Mouse (Mus musculus) heart, embryonic 14.5 days (tissue): ENCODE results near the gene Mfsd5. TPM values are rescaled to one million over a fixed set of nuclear protein-coding genes. Genes with fewer than 3 reads are reported as not detected.

ENCODE experiments used
- ATAC-seq: fragments of 200-750 bp; cut with Nextera tagmentation; 2 replicates; pipeline ENCODE4 v1.8.0; 2017; ENCODE audit warnings: low read depth, moderate TSS enrichment; ENCODE audit not compliant: insufficient number of reproducible peaks, insufficient read depth, low FRiP score
- H3K27ac ChIP-seq, 2 experiments: fragments of 200-500 bp in 1 of 2; fragments of 300-500 bp in 1 of 2; sonication (generic) in 1 of 2; replicated peaks in 1 of 2; 2 replicates each; pipeline ENCODE4 v1.5.1; 2012 to 2014; ENCODE audit warnings: low read depth in 2 of 2, low read length in 2 of 2, control low read depth in 1 of 2, mild to moderate bottlenecking in 1 of 2, mixed read lengths in 1 of 2; ENCODE audit not compliant: control insufficient read depth in 1 of 2, insufficient read depth in 1 of 2
- H3K27me3 ChIP-seq: fragments of 300-500 bp; sonication (generic); 2 replicates; pipeline ENCODE4 v1.6.1; 2014; ENCODE audit warnings: mild to moderate bottlenecking, low read length, control low read depth; ENCODE audit not compliant: control insufficient read depth, insufficient read depth
- H3K36me3 ChIP-seq: fragments of 300-500 bp; sonication (generic); 2 replicates; pipeline ENCODE4 v1.6.1; 2014; ENCODE audit warnings: mild to moderate bottlenecking, control low read depth, low read length, mixed read lengths; ENCODE audit not compliant: control insufficient read depth, insufficient read depth
- H3K4me1 ChIP-seq, 2 experiments: fragments of 200-500 bp in 1 of 2; fragments of 300-500 bp in 1 of 2; sonication (generic) in 1 of 2; 2 replicates each; pipeline ENCODE4 v1.6.1; 2012 to 2014; ENCODE audit warnings: low read length in 2 of 2, control low read depth in 1 of 2, mixed read lengths in 1 of 2; ENCODE audit not compliant: control insufficient read depth in 2 of 2, insufficient read depth in 2 of 2
- H3K4me2 ChIP-seq: fragments of 300-500 bp; sonication (generic); 2 replicates; pipeline ENCODE4 v1.6.1; 2014; ENCODE audit warnings: mild to moderate bottlenecking, low read length
- H3K4me3 ChIP-seq, 2 experiments: fragments of 200-500 bp in 1 of 2; fragments of 300-500 bp in 1 of 2; sonication (generic) in 1 of 2; 2 replicates each; pipeline ENCODE4 v1.5.1; 2012 to 2014; ENCODE audit warnings: low read length in 2 of 2, mild to moderate bottlenecking in 2 of 2, control low read depth in 1 of 2, low read depth in 1 of 2, moderate library complexity in 1 of 2; ENCODE audit not compliant: control insufficient read depth in 1 of 2, insufficient read depth in 1 of 2
- H3K9ac ChIP-seq: fragments of 300-500 bp; sonication (generic); 2 replicates; pipeline ENCODE4 v1.6.1; 2014; ENCODE audit warnings: mild to moderate bottlenecking, low read length
- H3K9me3 ChIP-seq: fragments of 300-500 bp; sonication (generic); 2 replicates; pipeline ENCODE4 v1.6.1; 2016; ENCODE audit warnings: low read length, control low read depth; ENCODE audit not compliant: control insufficient read depth
- WGBS: fragments of 180-500 bp; shearing (Covaris S2); extraction: QIAGEN DNeasy Blood & Tissue Kit; methylation state at CpG from one replicate; pipeline ENCODE4 v1.1.7; 2014; 5-methylcytosine and 5-hydroxymethylcytosine counted together
- polyA plus RNA-seq: library from polyadenylated mRNA; unstranded; fragments of >200 nt; fragmentation: Nextera tagmentation; extraction: Ambion mirVana; gene quantifications from 2 replicates; pipeline ENCODE4 v1.2.1, GENCODE M21; 2014

Mfsd5 gene
- polyA plus RNA-seq, 1 experiment from 2014 or later = 39.2 TPM

DNA sequence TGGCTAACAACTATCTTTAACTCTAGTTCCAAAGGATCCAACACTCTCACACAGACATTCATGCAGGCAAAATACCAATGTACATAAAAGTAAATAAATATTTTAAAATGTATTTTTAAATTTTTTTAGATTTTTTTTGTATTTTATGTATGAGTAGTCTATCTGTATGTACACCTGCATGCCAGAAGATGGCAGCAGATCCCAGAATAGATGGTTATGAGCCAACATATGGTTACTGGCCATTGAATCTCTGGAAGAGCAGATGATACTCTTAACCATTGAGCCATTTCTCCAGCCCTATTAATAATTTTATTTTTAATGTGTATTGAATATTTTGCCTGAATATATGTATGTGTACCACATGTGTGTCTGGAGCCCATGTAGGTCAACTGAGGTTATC is 8.1 kb downstream of the Mfsd5 start:
- H3K27me3 ChIP-seq = no peaks in the 10 kb centered on the region
- peaks cover 0 to 3% of the 10 kb centered on the region in 2 experiments; a peak in 1 of 4 replicates for H3K4me1 ChIP-seq
- H3K9me3 ChIP-seq = no peaks in the 10 kb centered on the region
- H3K4me2 ChIP-seq = no peak overlapping the region
- 0 out of 2 replicates have a peak, but pooled peaks cover 4% of the 10 kb centered on the region for H3K36me3 ChIP-seq
- H3K4me3 ChIP-seq = no peak overlapping the region
- ATAC-seq = no peak
- H3K9ac ChIP-seq = no peak overlapping the region
- no peak overlapping the region for H3K27ac ChIP-seq

DNA sequence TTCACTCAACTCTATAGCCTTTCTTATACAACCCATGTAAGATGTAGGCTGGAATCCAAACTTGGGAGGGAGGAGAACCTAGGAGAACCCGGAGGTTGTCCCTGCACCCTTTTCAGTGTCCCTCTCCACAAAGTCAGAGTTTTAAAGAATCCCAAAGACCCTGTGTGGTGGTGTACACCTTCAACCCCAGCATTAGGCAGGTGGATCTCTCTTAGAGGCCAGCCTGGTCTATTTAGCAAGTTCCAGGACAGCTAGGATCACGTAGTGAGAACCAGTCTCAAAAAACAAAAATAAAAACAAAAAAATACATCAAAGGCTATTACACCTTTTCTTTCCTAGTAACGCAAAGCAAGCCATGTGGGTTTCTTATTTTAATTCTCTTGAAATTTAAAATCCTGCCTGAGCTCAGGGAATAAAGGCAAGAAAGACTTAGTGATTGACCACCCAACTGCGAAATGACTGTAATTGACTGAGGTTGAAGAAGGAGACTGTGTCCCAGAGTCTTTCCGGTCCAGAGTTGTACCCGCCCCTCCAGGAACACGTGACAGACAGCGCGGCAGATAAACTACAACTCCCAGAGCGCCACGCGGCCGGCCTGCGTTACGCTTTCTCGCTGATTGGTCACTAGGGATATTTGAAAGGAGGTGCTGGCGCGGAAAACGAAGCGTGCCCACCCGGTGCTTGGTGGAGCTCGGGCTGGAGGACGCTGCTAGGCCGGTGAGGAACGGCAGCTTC is 16.5 kb downstream of the Mfsd5 start, which contains the start of gene Espl1:
Espl1 (plus strand) TSS at position 634 of the 735 bp plus-strand sequence.
- no peaks in the 10 kb centered on the region for H3K27me3 ChIP-seq
- H3K9me3 ChIP-seq = no peaks in the 10 kb centered on the region
- peak; percentile 91 for ATAC-seq
- H3K4me2 ChIP-seq = peak within 1 kb of the TSS; percentile 92
- H3K4me1 ChIP-seq = 0 out of 4 replicates have a peak, but pooled peaks cover 0 to 4% of the 10 kb centered on the region in 2 experiments
- peak within 1 kb of the TSS; percentile 72 for H3K9ac ChIP-seq
- no peak within 1 kb of the TSS for H3K27ac ChIP-seq
- peak within 1 kb of the TSS; percentile 71 to 95 for H3K4me3 ChIP-seq
- peaks cover 26% of the 10 kb centered on the region for H3K36me3 ChIP-seq
- 8% methylated on average over 25 of the region's 25 CpGs for WGBS

DNA sequence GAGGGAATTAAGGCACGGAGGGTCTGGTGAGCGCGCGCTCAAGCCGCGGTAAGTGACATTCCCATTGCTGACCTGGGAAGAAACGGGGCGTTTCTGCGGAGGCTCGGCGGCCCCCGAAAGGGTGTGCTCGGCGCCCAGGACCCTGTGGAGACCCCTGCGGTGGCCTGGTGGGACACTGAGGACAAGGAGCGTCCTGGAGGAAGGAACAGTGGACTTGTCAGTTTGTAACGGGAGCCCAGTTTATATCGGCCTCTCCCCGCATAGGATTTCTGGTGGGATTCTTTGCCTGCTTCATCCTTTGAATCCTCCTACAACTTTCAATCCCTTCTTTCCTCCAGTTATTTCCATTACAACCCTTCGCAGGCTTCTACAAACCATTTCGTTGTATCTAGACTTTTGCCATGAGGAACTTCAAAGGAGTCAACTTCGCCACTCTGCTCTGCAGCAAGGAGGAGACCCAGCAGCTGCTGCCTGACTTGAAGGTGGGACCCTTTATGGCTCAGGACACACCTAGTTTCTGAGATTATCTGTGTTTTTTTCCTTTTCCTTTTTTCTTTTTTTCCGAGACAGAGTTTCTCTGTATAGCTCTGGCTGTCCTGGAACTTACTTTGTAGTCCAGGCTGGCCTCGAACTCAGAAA is 17.2 kb downstream of the Mfsd5 start:
- peak overlapping the region; percentile 71 to 95 for H3K4me3 ChIP-seq
- H3K27ac ChIP-seq = no peak overlapping the region
- H3K9me3 ChIP-seq = no peaks in the 10 kb centered on the region
- peaks cover 33% of the 10 kb centered on the region for H3K36me3 ChIP-seq
- H3K9ac ChIP-seq = peak overlapping the region; percentile 72
- no peaks in the 10 kb centered on the region for H3K27me3 ChIP-seq
- WGBS = 6% methylated on average over 23 of the region's 24 CpGs
- ATAC-seq = 0 out of 2 replicates have a peak, but pooled peaks have one; percentile 16
- H3K4me2 ChIP-seq = peak overlapping the region; percentile 92
- 0 out of 4 replicates have a peak, but pooled peaks cover 0 to 4% of the 10 kb centered on the region in 2 experiments for H3K4me1 ChIP-seq

DNA sequence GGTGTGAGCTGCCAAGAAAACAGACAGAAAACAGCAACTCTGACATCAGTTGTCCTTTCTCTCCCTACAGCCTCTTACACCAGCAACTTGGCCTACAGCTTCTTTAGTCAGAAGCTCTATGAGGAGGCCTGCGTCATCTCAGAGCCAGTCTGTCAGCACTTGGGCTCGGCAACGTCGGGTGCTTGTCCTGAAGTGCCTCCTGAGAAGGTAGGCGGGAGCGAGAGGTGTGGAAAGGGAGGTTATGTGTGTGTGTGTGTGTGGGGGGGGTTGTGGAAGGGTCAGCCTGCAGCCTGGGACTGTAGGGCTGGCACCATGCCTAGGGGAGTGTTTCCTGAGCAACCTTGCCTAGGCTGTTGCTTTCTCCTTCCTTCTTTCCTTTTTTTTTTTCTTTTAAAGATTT is 23.3 kb downstream of the Mfsd5 start:
- Histone ChIP-seq H3K27me3 (no peaks in the 10 kb centered on the region), H3K9ac (no peak overlapping the region), H3K4me2 (no peak overlapping the region), H3K36me3 (peaks cover 80% of the 10 kb centered on the region), H3K4me1 (no peaks in the 10 kb centered on the region), H3K4me3 (no peak overlapping the region), H3K27ac (peak overlapping the region; percentile 27 to 50; a peak in 1 of 4 replicates), H3K9me3 (no peaks in the 10 kb centered on the region)
- 30% methylated on average over 6 of the region's 6 CpGs for WGBS
- ATAC-seq = peak; percentile 85

DNA sequence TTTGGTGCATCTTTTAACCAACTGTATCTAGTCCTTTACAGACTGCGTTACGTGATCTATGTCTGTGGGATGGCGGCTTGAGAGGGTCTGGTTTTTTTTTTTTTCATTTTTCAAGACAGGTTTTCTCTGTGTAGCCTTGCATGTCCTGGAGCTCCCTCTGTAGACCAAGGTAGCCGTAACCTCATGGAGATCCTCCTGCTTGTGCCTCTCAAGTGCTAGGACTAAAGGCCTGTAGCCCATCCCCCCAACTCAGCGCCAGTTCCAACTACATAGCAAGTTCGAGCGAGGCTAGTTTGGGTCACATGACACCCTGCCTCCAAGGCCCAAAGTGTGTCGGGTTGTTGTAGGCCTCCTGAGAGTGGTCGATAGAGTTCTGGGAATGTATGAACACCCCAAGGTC is 29.5 kb downstream of the Mfsd5 start:
- Histone ChIP-seq H3K27me3 (no peaks in the 10 kb centered on the region), H3K4me3 (no peak overlapping the region), H3K4me2 (no peak overlapping the region), H3K36me3 (peaks cover 96% of the 10 kb centered on the region), H3K9ac (no peak overlapping the region), H3K4me1 (no peaks in the 10 kb centered on the region), H3K9me3 (no peaks in the 10 kb centered on the region), H3K27ac (no peak overlapping the region)
- ATAC-seq = no peak
- WGBS = 80% methylated on average over 9 of the region's 9 CpGs

DNA sequence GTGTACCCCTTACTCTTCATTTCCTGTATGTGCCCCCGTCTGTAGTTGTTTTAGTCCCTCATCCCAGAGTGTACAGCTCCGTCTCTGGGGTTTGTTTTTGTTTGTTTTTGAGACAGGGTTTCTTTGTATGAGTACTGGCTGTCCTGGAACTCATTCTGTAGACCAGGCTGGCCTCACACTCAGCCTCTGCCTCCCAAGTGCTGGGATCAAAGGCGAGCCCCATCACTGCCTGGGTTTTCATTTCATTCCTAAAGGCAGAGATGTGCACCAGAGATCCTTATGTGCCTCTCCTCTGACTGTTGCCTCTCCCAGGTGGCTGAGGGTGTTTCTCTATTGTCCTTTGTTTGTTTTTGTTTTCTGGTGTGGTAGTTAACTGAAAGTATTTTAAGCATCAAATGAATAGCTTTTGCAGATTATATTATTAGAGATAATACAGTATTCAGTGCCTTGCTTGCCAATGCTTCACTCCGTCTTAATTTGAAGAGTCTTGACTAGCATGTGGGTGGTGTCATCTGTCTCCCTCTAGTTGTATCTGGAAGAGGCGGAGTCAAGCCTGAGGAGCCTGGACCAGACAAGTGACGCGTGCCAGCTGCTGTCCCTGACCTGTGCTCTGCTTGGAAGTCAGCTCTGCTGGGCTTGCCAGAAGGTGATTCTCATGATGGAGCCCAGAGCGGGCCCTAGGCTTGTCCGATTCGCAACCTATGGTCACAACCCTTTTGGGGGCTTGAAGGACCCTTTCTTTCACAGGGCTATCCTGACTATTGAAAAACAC is 31.0 kb downstream of the Mfsd5 start:
- Histone ChIP-seq H3K36me3 (peaks cover 96% of the 10 kb centered on the region), H3K4me2 (no peak overlapping the region), H3K9ac (no peak overlapping the region), H3K4me3 (no peak overlapping the region), H3K27ac (no peak overlapping the region), H3K27me3 (no peaks in the 10 kb centered on the region), H3K4me1 (no peaks in the 10 kb centered on the region), H3K9me3 (no peaks in the 10 kb centered on the region)
- ATAC-seq = no peak; the same call in 1 of the 2 replicates
- 63% methylated on average over 10 of the region's 10 CpGs for whole genome bisulfite sequencing

DNA sequence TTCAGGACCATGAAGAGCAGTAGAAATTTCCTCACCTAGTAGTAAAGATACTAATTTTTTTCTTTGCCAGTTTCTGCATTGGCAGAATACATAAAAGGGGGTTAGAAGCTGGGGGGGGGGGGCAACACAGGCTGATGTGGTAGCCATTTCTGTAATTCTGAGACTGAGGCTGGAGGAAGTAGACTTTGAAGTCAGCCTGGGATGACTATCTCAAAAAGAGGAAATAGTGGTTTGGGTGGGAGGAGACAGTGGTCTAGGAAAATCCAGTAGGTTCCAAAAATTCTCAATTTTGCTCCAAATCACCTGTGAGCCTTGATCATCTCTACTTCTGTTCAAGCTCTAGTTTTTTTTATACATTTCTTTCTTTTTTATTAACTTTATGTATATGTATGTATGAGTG is 32.2 kb downstream of the Mfsd5 start:
- Histone ChIP-seq H3K9ac (no peak overlapping the region), H3K27ac (no peak overlapping the region), H3K36me3 (peaks cover 96% of the 10 kb centered on the region)

More for the DNA sequence above, 32.2 kb downstream of the Mfsd5 start:
- no peaks in the 10 kb centered on the region for H3K27me3 ChIP-seq
- H3K9me3 ChIP-seq = no peaks in the 10 kb centered on the region
- H3K4me1 ChIP-seq = no peaks in the 10 kb centered on the region
- no peak overlapping the region for H3K4me2 ChIP-seq
- H3K4me3 ChIP-seq = no peak overlapping the region
- no peak for ATAC-seq
